Mouse (Mus musculus) hindbrain, embryonic 11.5 days (tissue): ENCODE measurements around the gene Irf5. TPM values are rescaled to one million over a fixed set of nuclear protein-coding genes. Genes with fewer than 3 reads are reported as not detected.

Source experiments
- ATAC-seq: fragments of 200-750 bp; cut with Nextera tagmentation; 2 replicates; pipeline ENCODE4 v1.8.0; 2017; ENCODE audit warnings: mild to moderate bottlenecking, moderate TSS enrichment, moderate library complexity; ENCODE audit not compliant: low FRiP score
- DNase-seq: peaks from one replicate; pipeline ENCODE4 v3.0.0-alpha.2; 2015; ENCODE audit warnings: low spot score
- H3K27ac ChIP-seq: fragments of 300-500 bp; sonication (generic); 2 replicates; pipeline ENCODE4 v1.5.1; 2014; ENCODE audit warnings: mild to moderate bottlenecking, low read depth, low read length
- H3K27me3 ChIP-seq: fragments of 300-500 bp; sonication (generic); 2 replicates; pipeline ENCODE4 v1.6.1; 2014; ENCODE audit warnings: mild to moderate bottlenecking, low read length, moderate library complexity, mixed read lengths; ENCODE audit not compliant: control insufficient read depth, insufficient read depth
- H3K36me3 ChIP-seq: fragments of 300-500 bp; sonication (generic); 2 replicates; pipeline ENCODE4 v1.6.1; 2014; ENCODE audit warnings: mild to moderate bottlenecking, low read length, moderate library complexity, mixed read lengths; ENCODE audit not compliant: control insufficient read depth, insufficient read depth
- H3K4me1 ChIP-seq: fragments of 300-500 bp; sonication (generic); replicated peaks from 2 replicates; pipeline ENCODE4 v1.6.1; 2014; ENCODE audit warnings: low read length, mixed read lengths; ENCODE audit not compliant: control insufficient read depth, insufficient read depth
- H3K4me2 ChIP-seq: fragments of 300-500 bp; sonication (generic); replicated peaks from 2 replicates; pipeline ENCODE4 v1.6.1; 2014; ENCODE audit warnings: mild to moderate bottlenecking, low read depth, low read length
- H3K4me3 ChIP-seq: fragments of 300-500 bp; sonication (generic); 2 replicates; pipeline ENCODE4 v1.5.1; 2014; ENCODE audit warnings: low read depth, low read length
- H3K9ac ChIP-seq: fragments of 300-500 bp; sonication (generic); 2 replicates; pipeline ENCODE4 v1.6.1; 2014; ENCODE audit warnings: low read depth, low read length
- H3K9me3 ChIP-seq: fragments of 300-500 bp; sonication (generic); 2 replicates; pipeline ENCODE4 v1.6.1; 2016; ENCODE audit warnings: low read length; ENCODE audit not compliant: control insufficient read depth
- WGBS: fragments of 180-500 bp; shearing (Covaris S2); extraction: QIAGEN DNeasy Blood & Tissue Kit; methylation state at CpG from one replicate; pipeline ENCODE4 v1.1.7; 2014; 5-methylcytosine and 5-hydroxymethylcytosine counted together
- polyA plus RNA-seq: library from polyadenylated mRNA; unstranded; fragments of >200 nt; fragmentation: Nextera tagmentation; extraction: Ambion mirVana; gene quantifications from 2 replicates; pipeline ENCODE4 v1.2.1, GENCODE M21; 2014

Irf5 gene
- polyA plus RNA-seq, 1 experiment from 2014 or later: 2.5 TPM

GRCm38 (mm10) chr6:29530050-29530449, 3.6 kb downstream of the Irf5 start:
- Histone ChIP-seq H3K9me3 (no peaks in the 10 kb centered on the region), H3K4me3 (no peak overlapping the region), H3K4me1 (peaks cover 5% of the 10 kb centered on the region; the same call in 1 of the 2 replicates), H3K9ac (no peak overlapping the region), H3K27me3 (peaks cover 44% of the 10 kb centered on the region), H3K27ac (no peak overlapping the region), H3K36me3 (no peaks in the 10 kb centered on the region), H3K4me2 (no peak overlapping the region)
- no peak for ATAC-seq
- WGBS: 70% methylated on average over 4 of the region's 4 CpGs
- no peak for DNase-seq

DNA sequence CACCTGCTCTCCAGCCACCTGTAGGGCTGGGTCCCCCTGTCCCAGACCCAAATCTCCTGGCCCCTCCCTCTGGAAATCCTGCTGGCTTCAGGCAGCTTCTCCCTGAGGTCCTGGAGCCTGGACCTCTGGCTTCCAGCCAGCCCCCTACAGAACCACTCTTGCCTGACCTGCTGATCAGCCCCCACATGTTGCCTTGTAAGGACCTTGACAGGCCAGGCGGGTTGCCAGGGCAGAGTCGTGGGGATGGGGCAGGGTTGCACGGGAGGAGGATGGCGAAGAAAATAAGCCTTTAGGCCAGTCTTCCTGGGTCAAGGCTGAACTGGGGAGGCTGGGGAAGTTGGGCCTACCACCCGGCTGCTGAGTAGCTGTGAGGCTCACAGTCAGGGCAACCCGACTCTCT, 8.9 kb downstream of the Irf5 start:
- Histone ChIP-seq H3K4me3 (no peak overlapping the region), H3K9me3 (no peaks in the 10 kb centered on the region), H3K9ac (no peak overlapping the region), H3K4me1 (no peaks in the 10 kb centered on the region), H3K4me2 (no peak overlapping the region), H3K36me3 (0 out of 2 replicates have a peak, but pooled peaks cover 2% of the 10 kb centered on the region), H3K27ac (no peak overlapping the region), H3K27me3 (peaks cover 5% of the 10 kb centered on the region; the same call in 1 of the 2 replicates)
- no peak for DNase-seq
- ATAC-seq: no peak
- WGBS: 80% methylated on average over 6 of the region's 6 CpGs

- Histone ChIP-seq H3K4me2 (no peak overlapping the region), H3K36me3 (0 out of 2 replicates have a peak, but pooled peaks cover 2% of the 10 kb centered on the region), H3K9me3 (no peaks in the 10 kb centered on the region), H3K4me3 (no peak overlapping the region), H3K4me1 (no peaks in the 10 kb centered on the region), H3K27ac (no peak overlapping the region), H3K9ac (no peak overlapping the region), H3K27me3 (no peaks in the 10 kb centered on the region)
- WGBS: 84% methylated on average over 4 of the region's 4 CpGs
- DNase-seq (no peak), ATAC-seq (no peak)
Observed at GRCm38 (mm10) chr6:29536651-29537193, 10.3 kb downstream of the Irf5 start.

DNA sequence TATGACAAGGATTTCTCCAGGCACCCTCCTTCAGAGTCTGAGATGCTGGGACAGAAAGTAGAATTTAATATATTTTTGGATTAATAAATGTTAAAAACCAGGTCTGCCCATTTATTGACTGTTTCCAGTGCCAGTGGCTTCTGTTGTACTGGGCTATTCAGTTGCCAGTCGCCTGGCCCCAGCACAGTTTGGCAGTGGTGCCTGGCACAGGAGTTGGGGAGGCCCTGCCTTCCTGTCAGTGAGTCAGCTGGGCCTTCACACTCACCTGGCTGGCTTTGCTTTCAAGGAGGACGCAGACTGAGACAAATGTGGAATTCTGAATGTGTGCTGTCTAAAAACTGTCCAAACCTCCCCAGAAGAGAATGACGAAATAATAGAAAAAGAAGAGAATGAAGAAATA, 10.8 kb downstream of the Irf5 start:
- 86% methylated on average over 3 of the region's 3 CpGs for WGBS

DNA sequence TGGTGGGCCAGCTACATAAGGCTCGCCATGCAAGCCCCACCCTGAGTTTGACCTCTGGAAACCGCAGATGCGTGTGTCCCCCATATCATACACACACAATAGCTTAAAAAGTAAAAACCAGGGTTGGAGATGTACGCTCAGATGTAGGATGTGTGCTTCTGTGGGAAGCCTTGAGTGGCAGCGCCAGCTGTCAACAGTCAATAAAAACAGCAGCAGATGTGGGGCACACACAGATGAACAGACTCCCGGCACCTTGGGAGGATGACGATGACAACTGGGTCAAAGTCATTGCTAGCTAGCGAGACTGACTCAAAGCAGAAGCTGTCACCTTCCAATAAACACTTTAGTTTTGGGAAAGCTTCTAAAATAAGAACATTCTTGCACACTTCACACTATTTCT, 13.1 kb downstream of the Irf5 start:
- Histone ChIP-seq H3K4me2 (no peak overlapping the region), H3K4me3 (no peak overlapping the region), H3K27me3 (no peaks in the 10 kb centered on the region), H3K27ac (no peak overlapping the region), H3K9me3 (no peaks in the 10 kb centered on the region), H3K36me3 (peaks cover 2% of the 10 kb centered on the region; the same call in 1 of the 2 replicates), H3K9ac (no peak overlapping the region), H3K4me1 (no peaks in the 10 kb centered on the region)
- no peak for ATAC-seq
- DNase-seq: no peak
- 93% methylated on average over 8 of the region's 8 CpGs for WGBS

More for the DNA sequence above, 10.8 kb downstream of the Irf5 start:
- DNase-seq (no peak), ATAC-seq (no peak)
- H3K4me3 ChIP-seq: no peak overlapping the region
- no peaks in the 10 kb centered on the region for H3K4me1 ChIP-seq
- H3K27me3 ChIP-seq: no peaks in the 10 kb centered on the region
- no peak overlapping the region for H3K9ac ChIP-seq
- 0 out of 2 replicates have a peak, but pooled peaks cover 2% of the 10 kb centered on the region for H3K36me3 ChIP-seq
- H3K9me3 ChIP-seq: no peaks in the 10 kb centered on the region
- H3K4me2 ChIP-seq: no peak overlapping the region
- H3K27ac ChIP-seq: no peak overlapping the region

GRCm38 (mm10) chr6:29540223-29540622, 13.8 kb downstream of the Irf5 start:
- ATAC-seq (no peak), DNase-seq (no peak)
- Histone ChIP-seq H3K36me3 (peaks cover 5% of the 10 kb centered on the region), H3K9me3 (no peaks in the 10 kb centered on the region), H3K4me2 (no peak overlapping the region), H3K27me3 (no peaks in the 10 kb centered on the region), H3K27ac (no peak overlapping the region), H3K4me1 (no peaks in the 10 kb centered on the region), H3K9ac (no peak overlapping the region), H3K4me3 (no peak overlapping the region)
- 82% methylated on average over 6 of the region's 6 CpGs for WGBS

DNA sequence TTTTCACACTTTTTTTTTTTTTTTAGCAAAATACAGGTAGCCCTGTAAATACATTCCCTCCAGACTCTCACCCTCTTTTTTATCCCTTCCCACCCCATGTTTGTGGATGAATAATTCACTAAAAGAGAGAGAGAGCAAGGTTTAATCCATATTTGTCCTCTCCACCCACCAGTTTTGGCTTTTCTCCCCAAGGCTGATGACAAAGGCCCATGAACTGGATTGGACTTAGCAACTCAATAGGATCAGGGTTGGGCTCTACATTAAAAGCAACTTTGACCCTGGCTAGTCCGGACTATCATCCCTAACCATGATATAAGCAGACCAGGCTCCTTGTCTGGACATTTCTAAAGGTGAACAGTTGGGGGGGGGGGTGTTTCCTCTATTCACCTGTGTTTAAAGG, 14.5 kb downstream of the Irf5 start:
- H3K9me3 ChIP-seq: no peaks in the 10 kb centered on the region
- H3K4me1 ChIP-seq: no peaks in the 10 kb centered on the region
- H3K4me3 ChIP-seq: no peak overlapping the region
- peaks cover 9% of the 10 kb centered on the region for H3K36me3 ChIP-seq
- DNase-seq (no peak), ATAC-seq (no peak)
- H3K9ac ChIP-seq: no peak overlapping the region
- no peak overlapping the region for H3K27ac ChIP-seq
- H3K4me2 ChIP-seq: no peak overlapping the region
- 89% methylated on average over 1 of the region's 1 CpGs for WGBS
- H3K27me3 ChIP-seq: no peaks in the 10 kb centered on the region

- no peaks in the 10 kb centered on the region for H3K4me1 ChIP-seq
- WGBS: 95% methylated on average over 2 of the region's 2 CpGs
- ATAC-seq: no peak
- H3K9ac ChIP-seq: no peak overlapping the region
- no peak overlapping the region for H3K27ac ChIP-seq
- no peak for DNase-seq
- peaks cover 10% of the 10 kb centered on the region for H3K36me3 ChIP-seq
- no peaks in the 10 kb centered on the region for H3K27me3 ChIP-seq
- no peaks in the 10 kb centered on the region for H3K9me3 ChIP-seq
- H3K4me2 ChIP-seq: no peak overlapping the region
- H3K4me3 ChIP-seq: no peak overlapping the region
Observed at GRCm38 (mm10) chr6:29545611-29546010, 19.2 kb downstream of the Irf5 start.

DNA sequence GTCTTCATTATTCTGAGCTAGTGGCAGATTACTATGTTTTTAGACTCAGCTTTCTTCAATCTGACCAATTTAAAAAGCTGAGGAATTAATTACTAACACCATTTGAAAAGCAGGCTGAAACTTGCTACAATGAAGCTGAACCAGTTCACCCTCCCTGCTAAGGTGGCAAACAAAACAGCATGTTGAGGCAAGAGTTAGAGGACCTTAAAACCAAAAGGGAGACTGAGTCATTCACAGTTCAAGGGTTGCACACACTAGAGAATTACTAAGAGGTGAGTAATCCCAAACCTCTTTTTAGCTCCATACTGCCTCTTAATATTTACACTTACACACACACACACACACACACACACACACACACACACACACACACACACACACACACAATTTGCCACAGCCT, 21.2 kb downstream of the Irf5 start:
- Histone ChIP-seq H3K4me2 (no peak overlapping the region), H3K9me3 (no peaks in the 10 kb centered on the region), H3K36me3 (peaks cover 10% of the 10 kb centered on the region), H3K4me3 (no peak overlapping the region), H3K4me1 (no peaks in the 10 kb centered on the region), H3K27ac (no peak overlapping the region), H3K9ac (no peak overlapping the region), H3K27me3 (no peaks in the 10 kb centered on the region)
- ATAC-seq (no peak), DNase-seq (no peak)
